Mouse (Mus musculus): Measurements from ENCODE around the gene Got1.
"Not testable (repeated sequence)": the region's sequence is repeated elsewhere in the genome, so short reads cannot be mapped to it uniquely, and the experiment has no call there.

DNA sequence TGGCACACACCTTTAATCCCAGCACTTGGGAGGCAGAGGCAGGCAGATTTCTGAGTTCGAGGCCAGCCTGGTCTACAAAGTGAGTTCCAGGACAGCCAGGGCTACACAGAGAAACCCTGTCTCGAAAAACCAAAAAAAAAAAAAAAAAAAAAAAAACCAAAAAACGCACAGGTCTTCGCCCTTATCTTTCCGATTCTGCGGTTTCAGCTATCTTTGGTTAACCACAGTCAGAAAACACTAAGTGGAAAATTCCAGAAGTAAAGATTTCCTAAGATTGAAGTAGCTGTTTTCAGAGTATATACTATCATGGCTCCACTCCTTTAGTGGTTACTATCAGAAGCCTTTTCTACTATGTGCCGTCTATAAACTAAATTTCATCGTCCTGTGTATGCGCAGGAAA, 20.8 kb downstream of the Got1 start:
- not testable (repeated sequence) for TF ChIP-seq MYOG (IDR thresholded peaks at IDR 0.05; ENCODE audit: control insufficient read depth, extremely low read depth, insufficient read length); CTCF (IDR thresholded peaks at IDR 0.05; ENCODE audit: control insufficient read depth, insufficient read depth, insufficient read length); FOSL1 (IDR thresholded peaks at IDR 0.05; ENCODE audit: insufficient read depth, low read length, poor library complexity, severe bottlenecking); MAX (IDR thresholded peaks at IDR 0.05); USF1 (IDR thresholded peaks at IDR 0.05; ENCODE audit: low read depth)

Data from C2C12 (cell line).